Mouse (Mus musculus): ENCODE data around the gene Rdh9.

- no peak for TF ChIP-seq CTCF (IDR thresholded peaks at IDR 0.05; ENCODE audit: extremely low read depth, insufficient read length, insufficient replicate concordance, low read depth, low read length)
- no peak for TF ChIP-seq POLR2A (IDR thresholded peaks at IDR 0.05; ENCODE audit: low read depth, low read length)
These were observed 20.9 kb upstream of the Rdh9 start for GRCm38 (mm10) chr10:127755246-127755645.
